Mouse (Mus musculus) limb, embryonic 11.5 days (tissue): ENCODE data around the gene Paf1. TPM values are rescaled to one million over a fixed set of nuclear protein-coding genes. Genes with fewer than 3 reads are reported as not detected.

Source experiments
- ATAC-seq: fragments of 200-750 bp; cut with Nextera tagmentation; 2 replicates; pipeline ENCODE4 v1.8.0; 2017; ENCODE audit warnings: low read depth; ENCODE audit not compliant: insufficient number of reproducible peaks, low FRiP score, low TSS enrichment
- DNase-seq: peaks from one replicate; pipeline ENCODE4 v3.0.0-alpha.2; 2015; ENCODE audit warnings: low spot score
- H3K27ac ChIP-seq: fragments of 300-500 bp; sonication (generic); replicated peaks from 2 replicates; pipeline ENCODE4 v1.5.1; 2014; ENCODE audit warnings: low read depth, mild to moderate bottlenecking, low read length
- H3K27me3 ChIP-seq: fragments of 300-500 bp; sonication (generic); 2 replicates; pipeline ENCODE4 v1.6.1; 2014; ENCODE audit warnings: mild to moderate bottlenecking, low read length, mixed read lengths; ENCODE audit not compliant: control insufficient read depth, insufficient read depth
- H3K36me3 ChIP-seq: fragments of 300-500 bp; sonication (generic); 2 replicates; pipeline ENCODE4 v1.6.1; 2014; ENCODE audit warnings: mild to moderate bottlenecking, low read length, moderate library complexity, mixed read lengths; ENCODE audit not compliant: control insufficient read depth, insufficient read depth
- H3K4me1 ChIP-seq: fragments of 300-500 bp; sonication (generic); 2 replicates; pipeline ENCODE4 v1.6.1; 2014; ENCODE audit warnings: low read length, mixed read lengths; ENCODE audit not compliant: control insufficient read depth, insufficient read depth
- H3K4me2 ChIP-seq: fragments of 300-500 bp; sonication (generic); 2 replicates; pipeline ENCODE4 v1.6.1; 2014; ENCODE audit warnings: low read depth, mild to moderate bottlenecking, moderate library complexity; ENCODE audit not compliant: severe bottlenecking
- H3K4me3 ChIP-seq: fragments of 300-500 bp; sonication (generic); 2 replicates; pipeline ENCODE4 v1.5.1; 2014; ENCODE audit warnings: low read depth, low read length
- H3K9ac ChIP-seq: fragments of 300-500 bp; sonication (generic); 2 replicates; pipeline ENCODE4 v1.6.1; 2014; ENCODE audit warnings: mild to moderate bottlenecking, low read length
- H3K9me3 ChIP-seq: fragments of 300-500 bp; sonication (generic); 2 replicates; pipeline ENCODE4 v1.6.1; 2016; ENCODE audit warnings: low read length; ENCODE audit not compliant: control insufficient read depth
- WGBS: fragments of 180-500 bp; shearing (Covaris S2); extraction: QIAGEN DNeasy Blood & Tissue Kit; methylation state at CpG from one replicate; pipeline ENCODE4 v1.1.7; 2014; 5-methylcytosine and 5-hydroxymethylcytosine counted together
- polyA plus RNA-seq: library from polyadenylated mRNA; unstranded; fragments of >200 nt; fragmentation: Nextera tagmentation; extraction: Ambion mirVana; gene quantifications from 2 replicates; pipeline ENCODE4 v1.2.1, GENCODE M21; 2014

The Paf1 gene
- polyA plus RNA-seq, 1 experiment from 2014 or later = 83.5 TPM

DNA sequence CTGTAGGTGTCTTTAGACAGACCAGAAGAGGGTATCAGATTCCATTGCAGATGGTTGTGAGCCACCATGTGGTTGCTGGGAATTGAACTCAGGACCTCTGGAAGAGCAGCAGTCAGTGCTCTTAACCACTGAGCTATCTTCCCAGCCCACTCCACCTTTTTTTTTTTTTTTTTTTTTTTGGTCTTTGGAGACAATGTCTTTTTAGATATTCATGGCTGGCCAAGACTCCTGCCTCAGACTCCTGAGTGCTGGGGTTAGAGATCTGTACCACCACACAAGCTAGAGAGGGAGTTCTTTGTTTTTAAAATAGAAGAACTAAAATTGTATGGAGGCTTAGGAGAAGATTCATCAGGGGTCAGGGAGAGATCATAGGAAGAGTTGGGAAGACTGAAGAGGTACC is 45.2 kb downstream of the Paf1 start:
- Histone ChIP-seq H3K4me3 (no peak overlapping the region), H3K4me2 (no peak overlapping the region), H3K9ac (no peak overlapping the region), H3K27ac (no peak overlapping the region), H3K9me3 (no peaks in the 10 kb centered on the region), H3K4me1 (0 out of 2 replicates have a peak, but pooled peaks cover 8% of the 10 kb centered on the region), H3K27me3 (no peaks in the 10 kb centered on the region), H3K36me3 (no peaks in the 10 kb centered on the region)
- ATAC-seq = no peak
- no peak for DNase-seq

DNA sequence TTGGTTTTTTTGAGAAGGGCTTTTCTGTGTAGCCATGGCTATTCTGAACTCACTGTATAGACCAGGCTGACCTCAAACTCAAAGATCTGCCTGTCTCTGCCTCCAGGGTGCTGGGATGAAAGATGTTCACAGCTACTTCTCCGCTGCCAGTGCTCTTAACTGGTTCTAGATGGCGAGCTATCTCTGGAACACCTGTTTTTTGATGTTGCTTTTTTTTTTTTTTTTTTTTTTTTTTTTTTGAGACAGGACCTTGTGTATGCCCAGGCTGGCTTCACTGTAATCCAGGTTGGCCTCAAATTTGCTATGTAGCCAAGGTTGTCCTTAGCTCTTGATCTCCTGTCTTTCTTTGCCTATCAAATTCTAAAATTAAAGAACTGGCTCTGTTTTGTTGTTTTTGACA is 46.0 kb downstream of the Paf1 start:
- Histone ChIP-seq H3K4me3 (no peak overlapping the region), H3K4me1 (0 out of 2 replicates have a peak, but pooled peaks cover 8% of the 10 kb centered on the region), H3K9ac (no peak overlapping the region), H3K36me3 (no peaks in the 10 kb centered on the region), H3K4me2 (no peak overlapping the region), H3K9me3 (no peaks in the 10 kb centered on the region), H3K27ac (no peak overlapping the region), H3K27me3 (no peaks in the 10 kb centered on the region)
- ATAC-seq (no peak), DNase-seq (no peak)
- WGBS = 77% methylated on average over 2 of the region's 2 CpGs

DNA sequence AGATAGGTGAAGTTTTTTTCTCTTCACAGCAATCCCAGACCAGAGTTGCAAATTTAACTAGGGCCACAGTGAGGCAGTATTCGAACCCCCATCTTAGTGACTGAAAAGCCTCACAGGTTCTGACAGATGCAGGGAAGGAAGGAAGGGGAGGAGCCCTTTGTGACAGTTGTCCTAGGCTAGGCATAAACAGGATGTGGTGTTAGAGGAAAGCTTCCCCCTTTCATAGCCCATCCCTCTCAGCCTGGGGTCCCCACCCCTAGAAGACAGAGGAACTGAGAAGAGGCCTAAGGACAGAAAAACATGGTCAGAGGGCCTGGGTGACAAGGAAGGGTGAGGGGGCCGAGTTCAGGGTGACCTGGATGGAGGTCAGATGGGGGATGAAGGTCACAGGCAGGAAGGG is 48.0 kb downstream of the Paf1 start:
- H3K4me2 ChIP-seq = no peak overlapping the region
- H3K4me1 ChIP-seq = 0 out of 2 replicates have a peak, but pooled peaks cover 4% of the 10 kb centered on the region
- no peak overlapping the region for H3K9ac ChIP-seq
- no peaks in the 10 kb centered on the region for H3K27me3 ChIP-seq
- DNase-seq (no peak), ATAC-seq (no peak)
- no peaks in the 10 kb centered on the region for H3K9me3 ChIP-seq
- no peak overlapping the region for H3K4me3 ChIP-seq
- H3K36me3 ChIP-seq = no peaks in the 10 kb centered on the region
- no peak overlapping the region for H3K27ac ChIP-seq
- 65% methylated on average over 2 of the region's 2 CpGs for WGBS

DNA sequence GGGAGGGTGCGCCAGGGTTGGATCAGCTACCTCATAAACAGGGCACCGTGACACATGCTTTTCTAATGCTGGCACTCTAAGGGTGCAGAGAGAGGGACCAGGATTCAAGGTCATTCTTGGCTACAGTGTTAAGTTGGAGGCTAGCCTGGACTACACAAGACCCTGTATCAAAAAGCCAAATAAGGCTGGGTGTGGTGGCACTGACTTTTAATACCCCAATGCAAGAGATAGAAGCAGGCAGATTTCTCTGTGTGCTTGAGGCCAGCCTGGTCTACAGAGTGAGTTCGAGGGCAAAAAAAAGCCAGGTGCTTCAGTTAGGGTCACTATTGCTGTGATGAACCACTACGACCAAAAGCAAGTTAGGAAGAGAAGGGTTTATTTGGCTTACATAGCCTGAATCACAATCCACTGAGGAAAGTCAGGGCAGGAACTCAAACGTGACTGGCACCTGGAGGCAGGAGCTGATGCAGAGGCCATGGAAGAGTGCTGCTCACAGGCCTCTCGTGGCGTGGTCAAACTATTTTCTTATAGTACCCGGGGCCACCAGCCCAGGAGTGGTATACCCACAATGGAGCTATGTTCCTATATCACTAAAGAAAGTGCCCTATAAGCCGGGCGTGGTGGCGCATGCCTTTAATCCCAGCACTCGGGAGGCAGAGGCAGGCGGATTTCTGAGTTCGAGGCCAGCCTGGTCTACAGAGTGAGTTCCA is 49.2 kb downstream of the Paf1 start:
- DNase-seq (no peak), ATAC-seq (no peak)
- WGBS = 87% methylated on average over 13 of the region's 14 CpGs
- Histone ChIP-seq H3K27me3 (no peaks in the 10 kb centered on the region), H3K27ac (no peak overlapping the region), H3K4me2 (no peak overlapping the region), H3K9ac (no peak overlapping the region), H3K4me1 (0 out of 2 replicates have a peak, but pooled peaks cover 4% of the 10 kb centered on the region), H3K4me3 (no peak overlapping the region), H3K9me3 (no peaks in the 10 kb centered on the region), H3K36me3 (no peaks in the 10 kb centered on the region)

DNA sequence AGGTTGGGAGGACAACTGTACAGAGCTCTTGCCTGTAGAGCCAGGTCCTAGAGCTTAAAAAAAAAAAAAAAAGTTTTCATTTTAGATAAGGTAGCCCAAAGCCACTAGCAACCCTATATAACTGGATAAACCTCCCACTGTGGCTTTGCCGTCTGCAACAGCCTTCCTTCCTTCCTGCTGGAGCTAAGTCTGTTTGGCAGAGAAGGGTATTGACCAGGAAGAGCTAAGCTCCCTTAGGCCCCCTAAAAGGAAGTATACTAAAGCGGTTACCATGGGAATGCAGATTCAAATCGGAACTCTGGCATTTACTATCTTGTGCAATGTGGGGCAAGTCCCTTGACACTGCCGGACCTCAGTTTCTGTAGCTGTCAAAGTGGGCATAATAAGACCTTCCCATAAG is 49.9 kb downstream of the Paf1 start:
- Histone ChIP-seq H3K27me3 (no peaks in the 10 kb centered on the region), H3K4me2 (no peak overlapping the region), H3K27ac (no peak overlapping the region), H3K36me3 (no peaks in the 10 kb centered on the region), H3K4me1 (no peaks in the 10 kb centered on the region), H3K9me3 (no peaks in the 10 kb centered on the region), H3K4me3 (no peak overlapping the region), H3K9ac (no peak overlapping the region)
- DNase-seq (no peak), ATAC-seq (no peak)
- WGBS = 64% methylated on average over 4 of the region's 4 CpGs

DNA sequence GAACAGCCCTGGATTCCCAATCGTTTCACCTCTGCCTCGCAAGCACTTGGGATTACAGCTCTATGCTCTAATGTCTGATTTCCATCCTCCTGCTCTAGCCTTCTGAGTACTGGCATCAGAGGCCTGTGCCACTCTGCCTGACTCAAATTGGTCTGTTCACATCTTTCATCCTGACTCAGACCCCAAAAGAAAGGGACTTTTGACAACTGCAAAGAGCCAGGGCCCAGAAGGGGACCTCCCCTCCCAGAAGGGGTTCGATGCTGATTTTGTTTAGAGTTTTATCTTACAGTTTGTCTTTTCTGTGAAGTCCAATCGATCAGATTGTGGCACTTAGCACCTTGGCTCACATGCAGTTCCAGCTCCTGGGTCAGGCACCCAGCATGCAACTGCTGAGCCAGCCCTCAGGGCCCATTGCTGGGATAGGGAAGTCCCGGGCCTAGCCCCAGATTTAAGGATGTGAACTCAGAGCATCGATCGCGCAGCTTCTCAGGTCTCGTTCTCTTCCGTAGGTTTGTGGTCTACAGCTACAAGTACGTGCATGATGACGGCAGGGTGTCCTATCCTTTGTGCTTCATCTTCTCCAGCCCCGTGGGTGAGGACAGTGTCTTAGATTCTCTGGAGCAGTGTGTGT is 51.7 kb downstream of the Paf1 start:
- Histone ChIP-seq H3K4me2 (no peak overlapping the region), H3K27me3 (no peaks in the 10 kb centered on the region), H3K27ac (no peak overlapping the region), H3K9ac (no peak overlapping the region), H3K4me1 (no peaks in the 10 kb centered on the region), H3K36me3 (no peaks in the 10 kb centered on the region), H3K9me3 (no peaks in the 10 kb centered on the region), H3K4me3 (no peak overlapping the region)
- ATAC-seq (no peak), DNase-seq (no peak)
- WGBS = 89% methylated on average over 13 of the region's 13 CpGs

DNA sequence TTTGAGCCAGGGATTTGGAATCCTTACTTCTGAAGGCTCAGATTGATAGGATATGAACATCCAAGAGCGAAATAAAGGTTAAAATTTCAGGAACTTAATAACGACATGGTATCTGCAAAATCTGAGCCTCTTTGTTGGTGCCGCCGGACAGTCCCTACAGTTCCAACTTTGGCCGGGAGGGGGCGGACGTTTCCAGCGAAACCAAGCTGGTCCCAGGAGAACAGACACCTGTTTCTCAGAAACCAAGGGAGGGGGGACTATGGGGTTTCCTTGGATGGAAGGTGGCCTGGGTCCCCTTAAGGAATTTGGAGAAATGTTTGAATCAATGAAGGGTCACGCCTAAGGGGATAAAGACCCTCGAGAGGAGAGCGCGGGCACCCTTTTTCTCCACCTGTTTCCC is 53.7 kb downstream of the Paf1 start:
- ATAC-seq = no peak
- 2% methylated on average over 12 of the region's 12 CpGs for WGBS
- no peak overlapping the region for H3K27ac ChIP-seq
- H3K4me3 ChIP-seq = no peak overlapping the region
- no peak overlapping the region for H3K9ac ChIP-seq
- DNase-seq = peak; percentile 87
- no peak overlapping the region for H3K4me2 ChIP-seq
- no peaks in the 10 kb centered on the region for H3K4me1 ChIP-seq
- no peaks in the 10 kb centered on the region for H3K9me3 ChIP-seq
- no peaks in the 10 kb centered on the region for H3K27me3 ChIP-seq
- no peaks in the 10 kb centered on the region for H3K36me3 ChIP-seq

DNA sequence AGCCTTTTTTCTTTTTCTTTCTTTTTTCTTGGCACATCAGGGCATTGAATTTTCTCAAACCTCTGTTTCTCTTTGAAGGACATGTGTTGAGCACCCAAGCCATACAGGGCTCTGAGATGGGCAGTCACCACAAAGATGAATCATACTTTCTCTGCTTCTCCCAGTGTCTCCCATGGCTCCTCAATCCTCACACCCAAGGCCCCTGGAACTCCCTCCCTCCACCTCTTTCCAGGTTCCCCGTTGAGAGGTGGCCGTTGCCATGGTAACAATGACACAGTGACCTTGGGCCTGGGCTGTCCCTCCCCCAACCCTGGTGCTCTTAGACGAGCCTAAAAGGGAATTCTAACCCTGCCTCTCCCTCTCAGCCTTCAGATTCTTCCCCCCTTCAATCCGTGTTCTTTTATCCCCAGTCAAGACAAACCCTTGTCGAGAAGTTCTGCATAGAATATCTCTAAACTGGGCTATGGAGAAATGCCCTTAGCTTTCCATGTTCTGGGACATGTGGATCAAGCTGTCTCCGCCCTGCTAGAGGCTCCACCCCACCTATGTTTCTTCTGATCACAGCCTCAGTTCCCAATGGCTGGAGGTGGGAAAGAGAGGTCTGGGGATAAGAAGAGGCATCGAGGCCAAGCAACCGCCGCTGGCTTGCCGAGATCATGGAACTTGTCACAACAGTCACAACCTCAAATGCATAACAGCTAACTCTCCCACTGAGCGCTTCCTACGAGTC is 54.5 kb downstream of the Paf1 start:
- H3K9ac ChIP-seq = no peak overlapping the region
- H3K4me3 ChIP-seq = no peak overlapping the region
- ATAC-seq (no peak), DNase-seq (no peak)
- H3K9me3 ChIP-seq = no peaks in the 10 kb centered on the region
- no peaks in the 10 kb centered on the region for H3K27me3 ChIP-seq
- 11% methylated on average over 12 of the region's 12 CpGs for WGBS
- H3K36me3 ChIP-seq = no peaks in the 10 kb centered on the region
- no peaks in the 10 kb centered on the region for H3K4me1 ChIP-seq
- H3K4me2 ChIP-seq = no peak overlapping the region
- H3K27ac ChIP-seq = no peak overlapping the region
